Mouse (Mus musculus): Measurements from ENCODE around the gene Cnst. TPM values are rescaled to one million over a fixed set of nuclear protein-coding genes. Genes with fewer than 3 reads are reported as not detected.
A peak's percentile ranks its signal among the peaks of the same experiment; 100 is the strongest.

The Cnst gene
- total RNA-seq, 2 experiments from 2014 or later: 36.6 to 37.0 TPM

GRCm38 (mm10) chr1:179664309-179664930 is 118.2 kb downstream of the Cnst start:
- Histone ChIP-seq H3K27ac (no peak overlapping the region), H3K4me3 (no peak overlapping the region)
- intact Hi-C loops (cut with DNase I): no loop called here
- no peak for TF ChIP-seq CTCF (IDR thresholded peaks at IDR 0.05)
- DNase-seq (ENCODE audit: extremely low spot score in 1 of 2, low spot score in 2 of 2): no peak

- no peak overlapping the region; the same call in 1 of the 2 replicates for H3K27ac ChIP-seq
- H3K4me3 ChIP-seq: no peak overlapping the region
- no peak for TF ChIP-seq CTCF (IDR thresholded peaks at IDR 0.05)
- intact Hi-C loops (cut with DNase I): no loop called here
- DNase-seq (ENCODE audit: extremely low spot score in 1 of 2, low spot score in 2 of 2): no peak
Observed at GRCm38 (mm10) chr1:179666971-179667370, 120.8 kb downstream of the Cnst start.

GRCm38 (mm10) chr1:179667450-179667849 is 121.3 kb downstream of the Cnst start:
- intact Hi-C loops (cut with DNase I): no loop called here
- Histone ChIP-seq H3K4me3 (peak overlapping the region; percentile 88), H3K27ac (peak overlapping the region; percentile 80)
- DNase-seq (ENCODE audit: extremely low spot score in 1 of 2, low spot score in 2 of 2): no peak
- no peak for TF ChIP-seq CTCF (IDR thresholded peaks at IDR 0.05)

GRCm38 (mm10) chr1:179668013-179668805 is 122.0 kb downstream of the Cnst start, which contains the start of gene Sccpdh:
Sccpdh (plus strand) TSS chr1:179668210.
- TF ChIP-seq CTCF (IDR thresholded peaks at IDR 0.05): no peak; the same call in 1 of the 2 replicates
- intact Hi-C loops (cut with DNase I): no loop called here

GRCm38 (mm10) chr1:179668836-179669537 is 122.8 kb downstream of the Cnst start:
- TF ChIP-seq CTCF (IDR thresholded peaks at IDR 0.05): no peak; the same call in 1 of the 2 replicates
- intact Hi-C loops (cut with DNase I): no loop called here
- H3K4me3 ChIP-seq: peak overlapping the region; percentile 88
- H3K27ac ChIP-seq: peak overlapping the region; percentile 80; the same call in 1 of the 2 replicates
- no peak for DNase-seq (ENCODE audit: extremely low spot score in 1 of 2, low spot score in 2 of 2)

More at GRCm38 (mm10) chr1:179668013-179668805, 122.0 kb downstream of the Cnst start, which contains the start of gene Sccpdh:
- Histone ChIP-seq H3K27ac (peak within 1 kb of the TSS; percentile 80), H3K4me3 (peak within 1 kb of the TSS; percentile 88)
- peak; percentile 82 to 85 for DNase-seq (ENCODE audit: extremely low spot score in 1 of 2, low spot score in 2 of 2)

GRCm38 (mm10) chr1:179674355-179674754 is 128.2 kb downstream of the Cnst start:
- no peak for DNase-seq (ENCODE audit: extremely low spot score in 1 of 2, low spot score in 2 of 2)
- no peak overlapping the region for H3K27ac ChIP-seq
- intact Hi-C loops (cut with DNase I): no loop called here
- no peak overlapping the region for H3K4me3 ChIP-seq
- TF ChIP-seq CTCF (IDR thresholded peaks at IDR 0.05): no peak

GRCm38 (mm10) chr1:179677031-179677430 is 130.9 kb downstream of the Cnst start:
- Histone ChIP-seq H3K27ac (no peak overlapping the region), H3K4me3 (no peak overlapping the region)
- TF ChIP-seq CTCF (IDR thresholded peaks at IDR 0.05): no peak
- intact Hi-C loops (cut with DNase I): no loop called here
- no peak for DNase-seq (ENCODE audit: extremely low spot score in 1 of 2, low spot score in 2 of 2)

Other genes starting within 250 kb of the Cnst start
- 10 to 100 TPM; 25.0 to 25.6 TPM for gene Smyd3, start 28.3 kb upstream of the Cnst start, total RNA-seq (2021)
- gene Tfb2m, start 103 bp upstream of the Cnst start, total RNA-seq (2021): 10 to 100 TPM; 23.8 to 25.0 TPM
- 10 to 100 TPM; 49.8 to 56.5 TPM for gene Sccpdh, start 121.8 kb downstream of the Cnst start, total RNA-seq (2021)
- under 1 TPM in 1 of 2 experiments, not detected in 1; 0.23 TPM for gene Kif28, start 198.9 kb downstream of the Cnst start, total RNA-seq (2021)